7 mouse cellular contexts compared by ENCODE assay signal in genomic region chr3:66985539-66986286, GRCm38 (mm10). TPM values are rescaled to one million over a fixed set of nuclear protein-coding genes. Genes with fewer than 3 reads are reported as not detected.
A peak's percentile ranks its signal among the peaks of the same experiment; 100 is the strongest.
DNase-seq lines count a peak whose midpoint lies in the region; ATAC-seq lines count a peak whose summit lies in the region.

No protein-coding gene starts in this region.

- H3K9ac ChIP-seq in intestine, embryonic 14.5 days (ENCODE audit: low read length): peak overlapping the region; percentile 79

- H3K9me3 ChIP-seq in intestine, embryonic 14.5 days (ENCODE audit: control insufficient read depth, low read length): no peaks in the 10 kb centered on the region

- H3K4me2 ChIP-seq in intestine, embryonic 14.5 days (ENCODE audit: low read length): peak overlapping the region; percentile 82

- H3K27ac ChIP-seq in intestine, embryonic 14.5 days (ENCODE audit: low read depth): 0 out of 2 replicates have a peak overlapping the region, but pooled peaks have one; percentile 33

- peak overlapping the region; percentile 84 for H3K4me3 ChIP-seq in intestine, embryonic 14.5 days (ENCODE audit: low read depth, low read length)

- peaks cover 41% of the 10 kb centered on the region for H3K27me3 ChIP-seq in intestine, embryonic 14.5 days (replicated peaks; ENCODE audit: control insufficient read depth, insufficient read depth, low read length)

- under 1% methylated on average over 57 of the region's 60 CpGs for WGBS in intestine, embryonic 14.5 days

- peaks cover 10% of the 10 kb centered on the region for H3K4me1 ChIP-seq in intestine, embryonic 14.5 days (replicated peaks; ENCODE audit: control insufficient read depth, insufficient read depth, low read length)

- intact Hi-C loops in gastrocnemius, postnatal 14 days (cut with DNase I; ENCODE audit: low total_unique reads): no loop called here
- intact Hi-C loops in left cerebral cortex, postnatal 10 days (cut with DNase I): loop anchor here (10.0 kb wide), 2 partner anchors 279 to 359 kb away; no protein-coding TSS in a partner anchor

- peak; percentile 68 to 73 for DNase-seq in adrenal gland, adult 18-20 months (ENCODE audit: low spot score in 2 of 2)
- DNase-seq in embryo, embryonic 10.5 days (ENCODE audit: low spot score): peak; percentile 93
- peak; percentile 75 for DNase-seq in gastrocnemius, postnatal 14 days
- peak; percentile 92 for DNase-seq in intestine, embryonic 14.5 days (ENCODE audit: low spot score)
- peak; percentile 59 to 78 for DNase-seq in left cerebral cortex, postnatal 10 days (ENCODE audit: extremely low spot score in 1 of 2, low spot score in 2 of 2)
- peak; percentile 84 for DNase-seq in right cerebral cortex, postnatal 25 days

- H3K36me3 ChIP-seq in intestine, embryonic 14.5 days (ENCODE audit: control insufficient read depth, insufficient read depth, low read length): no peaks in the 10 kb centered on the region

- ATAC-seq in intestine, embryonic 14.5 days (replicated peaks; ENCODE audit: low FRiP score, low TSS enrichment, low read depth): peak; percentile 97
- peak; percentile 85 for ATAC-seq in megakaryocyte progenitor cell, adult 5-6 weeks (replicated peaks; ENCODE audit: poor library complexity)

RNA-seq across cellular contexts. Expression of gene Shox2, which starts 4.1 kb away (rescaled TPM):
- total RNA-seq in adrenal gland, adult 18-20 months (2021): 1 to 10 TPM; 1.8 TPM
- total RNA-seq in gastrocnemius, postnatal 14 days (2021): 1 to 10 TPM; 4.3 TPM
- 0.16 TPM in 1 of 2 replicates, not detected in the other for polyA plus RNA-seq in intestine, embryonic 14.5 days (2014; fragmentation: Nextera tagmentation; extraction: Ambion mirVana)
- total RNA-seq in left cerebral cortex, postnatal 10 days (2021): not detected
- not detected in 2 replicates for total RNA-seq in megakaryocyte progenitor cell, adult 5-6 weeks (2015)
- not detected in 2 replicates for total RNA-seq in megakaryocyte progenitor cell, adult 5-6 weeks (2017)

RNA-seq across cellular contexts. Expression of gene Rsrc1, which starts 4.5 kb away (rescaled TPM):
- total RNA-seq in adrenal gland, adult 18-20 months (2021): 10 to 100 TPM; 26.9 to 31.2 TPM
- 10 to 100 TPM; 17.0 to 19.1 TPM for total RNA-seq in gastrocnemius, postnatal 14 days (2021)
- 32.7 and 36.0 TPM in 2 replicates for polyA plus RNA-seq in intestine, embryonic 14.5 days (2014; fragmentation: Nextera tagmentation; extraction: Ambion mirVana)
- total RNA-seq in left cerebral cortex, postnatal 10 days (2021): 10 to 100 TPM; 28.5 to 29.4 TPM
- total RNA-seq in megakaryocyte progenitor cell, adult 5-6 weeks (2015): 36.6 and 37.4 TPM in 2 replicates
- 40.4 and 57.6 TPM in 2 replicates for total RNA-seq in megakaryocyte progenitor cell, adult 5-6 weeks (2017)

Comparison
In these comparisons a context has a peak if more than half of its experiments do, and no peak if none do; other contexts are left out.
1. Peak in every context shown above with its lines: DNase-seq, ATAC-seq, H3K4me3 ChIP-seq and H3K27ac ChIP-seq.